24 mouse cellular contexts compared by ENCODE assay signal in the genomic region with DNA sequence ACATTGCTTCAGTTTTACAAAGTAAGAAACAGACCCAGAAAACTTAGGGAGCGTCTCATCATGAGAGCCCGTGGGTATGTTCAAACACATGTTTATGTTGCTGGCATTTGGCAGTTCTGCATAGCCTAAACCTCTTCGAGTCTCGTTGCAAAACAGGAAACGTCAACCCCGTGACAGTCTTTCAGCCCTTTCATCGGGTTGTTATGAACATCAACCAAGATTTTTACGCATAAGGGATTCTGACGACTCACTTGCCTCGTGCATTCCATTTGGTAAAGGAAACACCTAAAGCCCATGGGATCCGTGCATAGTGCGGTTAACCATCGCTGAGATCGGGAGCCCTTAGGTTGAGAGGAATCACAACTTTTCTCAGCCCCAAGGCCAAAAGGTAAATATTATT.
A peak's percentile ranks its signal among the peaks of the same experiment; 100 is the strongest.
DNase-seq lines count a peak whose midpoint lies in the region; ATAC-seq and TF ChIP-seq lines count a peak whose summit lies in the region.
"Had no signal": no experiment of that assay in that cellular context is flagged by ENCODE, and none has a peak within 500 bp of the region (broad histone marks: within the 10 kb centered on the region; RNA-seq: fewer than 3 reads in every experiment).

No protein-coding gene starts in this region.

- 49% methylated on average over 14 of the region's 14 CpGs for WGBS in embryonic facial prominence, embryonic 13.5 days
- 86% methylated on average over 14 of the region's 14 CpGs for WGBS in embryonic facial prominence, embryonic 10.5 days
- WGBS in limb, embryonic 14.5 days, result 67% methylated on average over 14 of the region's 14 CpGs
- 93% methylated on average over 14 of the region's 14 CpGs for WGBS in limb, embryonic 10.5 days
- WGBS in embryonic facial prominence, embryonic 14.5 days, result 48% methylated on average over 14 of the region's 14 CpGs

- 0 out of 2 replicates have a peak overlapping the region, but pooled peaks have one; percentile 16 for H3K4me2 ChIP-seq in embryonic facial prominence, embryonic 13.5 days
- no peak overlapping the region for H3K4me2 ChIP-seq in limb, embryonic 14.5 days (replicated peaks; ENCODE audit: low read depth, low read length, severe bottlenecking)
- H3K4me2 ChIP-seq in embryonic facial prominence, embryonic 14.5 days (ENCODE audit: low read depth, low read length), result no peak overlapping the region
- H3K4me2 ChIP-seq: embryonic facial prominence, embryonic 12.5 days; forebrain, embryonic 13.5 days; forebrain, embryonic 15.5 days had no signal

- peak overlapping the region; percentile 41 for H3K27ac ChIP-seq in embryonic facial prominence, embryonic 13.5 days
- H3K27ac ChIP-seq in embryonic facial prominence, embryonic 10.5 days (replicated peaks), result no peak overlapping the region
- H3K27ac ChIP-seq in limb, embryonic 14.5 days (replicated peaks; ENCODE audit: low read depth, low read length), result no peak overlapping the region
- H3K27ac ChIP-seq in limb, embryonic 10.5 days, result no peak overlapping the region
- no peak overlapping the region for H3K27ac ChIP-seq in embryonic facial prominence, embryonic 14.5 days (replicated peaks; ENCODE audit: low read depth, low read length)
- H3K27ac ChIP-seq: embryonic facial prominence, embryonic 12.5 days; forebrain, embryonic 13.5 days; forebrain, embryonic 15.5 days had no signal

- peaks cover 4% of the 10 kb centered on the region; the same call in 1 of the 2 replicates for H3K9me3 ChIP-seq in embryonic facial prominence, embryonic 13.5 days
- no peaks in the 10 kb centered on the region for H3K9me3 ChIP-seq in embryonic facial prominence, embryonic 10.5 days
- H3K9me3 ChIP-seq in limb, embryonic 14.5 days (ENCODE audit: control insufficient read depth, low read length), result no peaks in the 10 kb centered on the region; the same call in 1 of the 2 replicates
- H3K9me3 ChIP-seq in limb, embryonic 10.5 days (replicated peaks), result no peaks in the 10 kb centered on the region
- H3K9me3 ChIP-seq in embryonic facial prominence, embryonic 14.5 days (ENCODE audit: control insufficient read depth, low read length), result peaks cover 7% of the 10 kb centered on the region
- H3K9me3 ChIP-seq: embryonic facial prominence, embryonic 12.5 days; forebrain, embryonic 15.5 days had no signal

- no peak for ATAC-seq in embryonic facial prominence, embryonic 13.5 days (ENCODE audit: insufficient number of reproducible peaks, insufficient read depth, low FRiP score, low TSS enrichment, low read depth)
- ATAC-seq in limb, embryonic 14.5 days (ENCODE audit: low FRiP score, low read depth), result no peak
- ATAC-seq in embryonic facial prominence, embryonic 14.5 days (ENCODE audit: low read depth), result no peak
- ATAC-seq: activated CD4-positive, CD25-positive, alpha-beta regulatory T cell, adult 4 months; forebrain, embryonic 13.5 days; forebrain, embryonic 15.5 days; forebrain, postnatal 0 days; Patski had no signal

- no peaks in the 10 kb centered on the region for H3K27me3 ChIP-seq in embryonic facial prominence, embryonic 13.5 days
- H3K27me3 ChIP-seq in embryonic facial prominence, embryonic 10.5 days (replicated peaks; ENCODE audit: low read depth, poor library complexity, severe bottlenecking), result no peaks in the 10 kb centered on the region
- H3K27me3 ChIP-seq in limb, embryonic 14.5 days (ENCODE audit: control insufficient read depth, insufficient read depth, low read length), result no peaks in the 10 kb centered on the region
- H3K27me3 ChIP-seq in limb, embryonic 10.5 days (ENCODE audit: low read depth, poor library complexity, severe bottlenecking), result no peaks in the 10 kb centered on the region
- H3K27me3 ChIP-seq in embryonic facial prominence, embryonic 14.5 days (replicated peaks; ENCODE audit: control insufficient read depth, insufficient read depth, low read length), result no peaks in the 10 kb centered on the region
- H3K27me3 ChIP-seq: embryonic facial prominence, embryonic 12.5 days; forebrain, embryonic 13.5 days; forebrain, embryonic 15.5 days had no signal

- no peak for DNase-seq in embryonic facial prominence, embryonic 10.5 days (ENCODE audit: low spot score)
- DNase-seq in limb, embryonic 14.5 days (ENCODE audit: low spot score), result peak; percentile 12
- DNase-seq in limb, embryonic 10.5 days (ENCODE audit: low spot score), result no peak
- peak; percentile 81 for DNase-seq in embryonic facial prominence, embryonic 14.5 days (ENCODE audit: low spot score)
- DNase-seq in fibroblast of lung, adult 2 months (ENCODE audit: low read depth), result peak; percentile 61
- DNase-seq in cerebellum, postnatal 14 days, result no peak
- DNase-seq in kidney, postnatal 10 days, result no peak
- DNase-seq: adrenal gland, adult 8-10 months; adrenal gland, postnatal 14 days; adrenal gland, postnatal 36 days; cerebellum, adult 11-12 months; cerebellum, adult 2 months; cerebellum, adult 9-10 months; cerebellum, postnatal 10 days; cerebellum, postnatal 36 days; embryo, embryonic 11 days; forebrain, postnatal 0 days had no signal

- no peak overlapping the region for H3K9ac ChIP-seq in embryonic facial prominence, embryonic 13.5 days
- no peak overlapping the region for H3K9ac ChIP-seq in limb, embryonic 14.5 days (ENCODE audit: low read depth, low read length, severe bottlenecking)
- H3K9ac ChIP-seq in embryonic facial prominence, embryonic 14.5 days (ENCODE audit: low read depth, low read length), result no peak overlapping the region
- H3K9ac ChIP-seq: embryonic facial prominence, embryonic 12.5 days; forebrain, embryonic 13.5 days; forebrain, embryonic 15.5 days; forebrain, postnatal 0 days had no signal

- TF ChIP-seq POLR2A in limb, embryonic 14.5 days (IDR thresholded peaks at IDR 0.05; ENCODE audit: borderline replicate concordance, extremely low read depth, insufficient read depth, insufficient read length), result no peak

- H3K4me3 ChIP-seq in embryonic facial prominence, embryonic 13.5 days, result no peak overlapping the region
- H3K4me3 ChIP-seq in embryonic facial prominence, embryonic 10.5 days, result no peak overlapping the region
- no peak overlapping the region for H3K4me3 ChIP-seq in limb, embryonic 14.5 days (replicated peaks; ENCODE audit: low read length)
- H3K4me3 ChIP-seq in limb, embryonic 10.5 days, result no peak overlapping the region
- no peak overlapping the region for H3K4me3 ChIP-seq in embryonic facial prominence, embryonic 14.5 days (ENCODE audit: low read depth, low read length)
- H3K4me3 ChIP-seq: embryonic facial prominence, embryonic 12.5 days; erythroblast, embryonic 14.5 days; forebrain, embryonic 13.5 days; forebrain, embryonic 15.5 days had no signal

- no peaks in the 10 kb centered on the region for H3K36me3 ChIP-seq in embryonic facial prominence, embryonic 13.5 days
- H3K36me3 ChIP-seq in embryonic facial prominence, embryonic 10.5 days (replicated peaks), result no peaks in the 10 kb centered on the region
- no peaks in the 10 kb centered on the region for H3K36me3 ChIP-seq in limb, embryonic 14.5 days (ENCODE audit: control insufficient read depth, insufficient read depth, low read length)
- no peaks in the 10 kb centered on the region for H3K36me3 ChIP-seq in limb, embryonic 10.5 days
- H3K36me3 ChIP-seq in embryonic facial prominence, embryonic 14.5 days (ENCODE audit: control insufficient read depth, insufficient read depth, low read length), result no peaks in the 10 kb centered on the region
- H3K36me3 ChIP-seq: embryonic facial prominence, embryonic 12.5 days; forebrain, embryonic 15.5 days had no signal

- peaks cover 8% of the 10 kb centered on the region for H3K4me1 ChIP-seq in embryonic facial prominence, embryonic 13.5 days
- H3K4me1 ChIP-seq in embryonic facial prominence, embryonic 10.5 days, result 0 out of 2 replicates have a peak, but pooled peaks cover 4% of the 10 kb centered on the region
- no peaks in the 10 kb centered on the region for H3K4me1 ChIP-seq in limb, embryonic 14.5 days (ENCODE audit: control insufficient read depth, insufficient read depth, low read length)
- no peaks in the 10 kb centered on the region for H3K4me1 ChIP-seq in limb, embryonic 10.5 days
- H3K4me1 ChIP-seq in embryonic facial prominence, embryonic 14.5 days (ENCODE audit: control insufficient read depth, insufficient read depth, low read length), result peaks cover 7% of the 10 kb centered on the region; the same call in 1 of the 2 replicates
- H3K4me1 ChIP-seq: embryonic facial prominence, embryonic 12.5 days; forebrain, embryonic 13.5 days; forebrain, embryonic 15.5 days had no signal

Comparison
In these comparisons a context has a peak if more than half of its experiments do, and no peak if none do; other contexts are left out.
1. DNase-seq: peak in limb, embryonic 14.5 days (single experiment), embryonic facial prominence, embryonic 14.5 days (single experiment) and fibroblast of lung, adult 2 months (single experiment); none in embryonic facial prominence, embryonic 10.5 days (single experiment), limb, embryonic 10.5 days (single experiment), cerebellum, postnatal 14 days (0 of 2) and kidney, postnatal 10 days (single experiment).